28 mouse cellular contexts compared by ENCODE assay signal in genomic region chr7:81595056-81595455, GRCm38 (mm10). TPM values are rescaled to one million over a fixed set of nuclear protein-coding genes. Genes with fewer than 3 reads are reported as not detected.
A peak's percentile ranks its signal among the peaks of the same experiment; 100 is the strongest.
DNase-seq lines count a peak whose midpoint lies in the region; ATAC-seq and TF ChIP-seq lines count a peak whose summit lies in the region.
"Had no signal": no experiment of that assay in that cellular context is flagged by ENCODE, and none has a peak within 500 bp of the region (broad histone marks: within the 10 kb centered on the region; RNA-seq: fewer than 3 reads in every experiment).

No protein-coding gene starts in this region.

- no peak for TF ChIP-seq CTCF in liver, postnatal 0 days (IDR thresholded peaks at IDR 0.05; ENCODE audit: low read depth)

- 45% methylated on average over 5 of the region's 5 CpGs for WGBS in heart, embryonic 13.5 days
- 86% methylated on average over 5 of the region's 5 CpGs for WGBS in liver, postnatal 0 days (ENCODE audit: insufficient replicate concordance)
- 92% methylated on average over 5 of the region's 5 CpGs for WGBS in kidney, embryonic 16.5 days

- no peaks in the 10 kb centered on the region for H3K9me3 ChIP-seq in heart, embryonic 13.5 days
- H3K9me3 ChIP-seq in liver, postnatal 0 days (ENCODE audit: low read length), result no peaks in the 10 kb centered on the region
- no peaks in the 10 kb centered on the region for H3K9me3 ChIP-seq in kidney, embryonic 16.5 days (ENCODE audit: low read length)
- H3K9me3 ChIP-seq: embryonic facial prominence, embryonic 13.5 days; embryonic facial prominence, embryonic 15.5 days; forebrain, embryonic 10.5 days; forebrain, embryonic 12.5 days; G1E had no signal

- peak overlapping the region; percentile 45 for H3K27ac ChIP-seq in heart, embryonic 13.5 days (replicated peaks)
- H3K27ac ChIP-seq in liver, postnatal 0 days (ENCODE audit: low read depth), result peak overlapping the region; percentile 77; the same call in 1 of the 2 replicates
- no peak overlapping the region for H3K27ac ChIP-seq in kidney, embryonic 16.5 days (ENCODE audit: low read length)
- H3K27ac ChIP-seq: embryonic facial prominence, embryonic 13.5 days; embryonic facial prominence, embryonic 15.5 days; forebrain, embryonic 10.5 days; forebrain, embryonic 12.5 days had no signal

- no peak overlapping the region for H3K9ac ChIP-seq in heart, embryonic 13.5 days
- H3K9ac ChIP-seq in liver, postnatal 0 days (replicated peaks), result no peak overlapping the region
- no peak overlapping the region for H3K9ac ChIP-seq in kidney, embryonic 16.5 days (replicated peaks; ENCODE audit: low read length)
- H3K9ac ChIP-seq: embryonic facial prominence, embryonic 13.5 days; embryonic facial prominence, embryonic 15.5 days; forebrain, embryonic 12.5 days had no signal

- H3K36me3 ChIP-seq in heart, embryonic 13.5 days, result peaks cover 98% of the 10 kb centered on the region
- peaks cover 80% of the 10 kb centered on the region for H3K36me3 ChIP-seq in liver, postnatal 0 days (replicated peaks; ENCODE audit: insufficient read depth, low read length)
- H3K36me3 ChIP-seq in kidney, embryonic 16.5 days (ENCODE audit: insufficient read depth, low read length), result peaks cover 45% of the 10 kb centered on the region

- no peaks in the 10 kb centered on the region for H3K27me3 ChIP-seq in heart, embryonic 13.5 days (replicated peaks)
- H3K27me3 ChIP-seq in liver, postnatal 0 days (ENCODE audit: insufficient read depth, low read length), result no peaks in the 10 kb centered on the region
- no peaks in the 10 kb centered on the region for H3K27me3 ChIP-seq in kidney, embryonic 16.5 days (ENCODE audit: insufficient read depth, low read length)
- H3K27me3 ChIP-seq: embryonic facial prominence, embryonic 13.5 days; embryonic facial prominence, embryonic 15.5 days; forebrain, embryonic 12.5 days; Patski had no signal

- intact Hi-C loops in heart, postnatal 14 days (cut with DNase I), result no loop called here

- H3K4me2 ChIP-seq in heart, embryonic 13.5 days, result no peak overlapping the region
- no peak overlapping the region for H3K4me2 ChIP-seq in liver, postnatal 0 days (ENCODE audit: low read depth, low read length)
- H3K4me2 ChIP-seq in kidney, embryonic 16.5 days (replicated peaks; ENCODE audit: low read depth, low read length), result no peak overlapping the region
- H3K4me2 ChIP-seq: embryonic facial prominence, embryonic 13.5 days; embryonic facial prominence, embryonic 15.5 days; forebrain, embryonic 12.5 days had no signal

- peaks cover 37% of the 10 kb centered on the region for H3K4me1 ChIP-seq in heart, embryonic 13.5 days
- H3K4me1 ChIP-seq in liver, postnatal 0 days (ENCODE audit: insufficient read depth), result peaks cover 15% of the 10 kb centered on the region
- H3K4me1 ChIP-seq in kidney, embryonic 16.5 days (ENCODE audit: insufficient read depth, low read length), result no peaks in the 10 kb centered on the region
- H3K4me1 ChIP-seq: embryonic facial prominence, embryonic 15.5 days; forebrain, embryonic 12.5 days had no signal

- TF ChIP-seq EP300 in liver, postnatal 0 days (IDR thresholded peaks at IDR 0.05; ENCODE audit: low read depth), result no peak

- no peak overlapping the region for H3K4me3 ChIP-seq in heart, embryonic 13.5 days
- no peak overlapping the region for H3K4me3 ChIP-seq in liver, postnatal 0 days (ENCODE audit: low read depth, low read length)
- H3K4me3 ChIP-seq in kidney, embryonic 16.5 days (ENCODE audit: low read length), result no peak overlapping the region
- H3K4me3 ChIP-seq: embryonic facial prominence, embryonic 13.5 days; embryonic facial prominence, embryonic 15.5 days; erythroblast, embryonic 14.5 days; forebrain, embryonic 10.5 days; forebrain, embryonic 12.5 days had no signal

- no peak for ATAC-seq in heart, embryonic 13.5 days (ENCODE audit: extremely low read depth, insufficient number of reproducible peaks, low FRiP score, low TSS enrichment)
- ATAC-seq in liver, postnatal 0 days, result no peak
- ATAC-seq in kidney, embryonic 16.5 days (ENCODE audit: low FRiP score, low TSS enrichment), result no peak
- ATAC-seq: activated CD4-positive, CD25-positive, alpha-beta regulatory T cell, adult 4 months; forebrain, embryonic 14.5 days; forebrain, embryonic 16.5 days; Patski had no signal

- DNase-seq in heart, postnatal 14 days, result no peak
- DNase-seq in liver, postnatal 0 days, result no peak
- DNase-seq in liver, result no peak
- DNase-seq in brain, adult 2 months (ENCODE audit: low read depth, low spot score), result peak; percentile 67
- DNase-seq: adrenal gland, adult 8-10 months; adrenal gland, postnatal 14 days; adrenal gland, postnatal 36 days; cerebellum, adult 11 months; cerebellum, adult 18-20 months; cerebellum, adult 8-10 months; cerebellum, adult 9-11 months; cerebellum, postnatal 14 days; cerebellum, postnatal 36 days; embryo, embryonic 11 days had no signal

RNA-seq across cellular contexts. Expression of gene Whamm, which starts 24.0 kb away (rescaled TPM):
- 4.3 and 4.5 TPM in 2 replicates for polyA plus RNA-seq in heart, embryonic 13.5 days (2015; fragmentation: Nextera tagmentation; extraction: Ambion mirVana)
- total RNA-seq in heart, postnatal 14 days (2021), result 1 to 10 TPM; 8.6 to 9.1 TPM
- 7.0 and 8.1 TPM in 2 replicates for polyA plus RNA-seq in liver, postnatal 0 days (2015; fragmentation: Nextera tagmentation; extraction: Ambion mirVana)
- 1.2 and 3.4 TPM in 2 replicates for polyA plus RNA-seq in kidney, embryonic 16.5 days (2015; fragmentation: Nextera tagmentation; extraction: Ambion mirVana)

RNA-seq across cellular contexts. Expression of gene Fsd2, which starts 28.3 kb away (rescaled TPM):
- polyA plus RNA-seq in heart, embryonic 13.5 days (2015; fragmentation: Nextera tagmentation; extraction: Ambion mirVana), result 52.6 and 58.0 TPM in 2 replicates
- 100 to 1,000 TPM; 241 to 254 TPM for total RNA-seq in heart, postnatal 14 days (2021)
- 0.28 and 0.50 TPM in 2 replicates for polyA plus RNA-seq in liver, postnatal 0 days (2015; fragmentation: Nextera tagmentation; extraction: Ambion mirVana)
- polyA plus RNA-seq in kidney, embryonic 16.5 days (2015; fragmentation: Nextera tagmentation; extraction: Ambion mirVana), result 0.19 and 0.27 TPM in 2 replicates
- total RNA-seq: common myeloid progenitor, adult 5-6 weeks had no signal
- polyA plus RNA-seq: C2C12; erythroblast, embryonic 14.5 days; G1E; Patski had no signal

Comparison
In these comparisons a context has a peak if more than half of its experiments do, and no peak if none do; other contexts are left out.
1. RNA of gene Fsd2, which starts 28.3 kb away (polyA plus RNA-seq): 52.6 to 58.0 TPM in heart, embryonic 13.5 days; 0.28 to 0.50 TPM in liver, postnatal 0 days and 0.19 to 0.27 TPM in kidney, embryonic 16.5 days; every median in the first group is over 10 times any median in the second.